Mouse (Mus musculus) testis, adult 2 months (tissue): ENCODE data around the gene Xk.
"Not testable (repeated sequence)": the region's sequence is repeated elsewhere in the genome, so short reads cannot be mapped to it uniquely, and the experiment has no call there.

Source experiments
- CTCF ChIP-seq: fragments of 200-500 bp; IDR thresholded peaks from 2 replicates; pipeline ENCODE4 v1.5.1; 2012; ENCODE audit warnings: low read depth, mild to moderate bottlenecking, inconsistent platforms, low read length, moderate library complexity; ENCODE audit not compliant: control insufficient read depth, insufficient read depth, insufficient replicate concordance
- POLR2A ChIP-seq: fragments of 200-500 bp; IDR thresholded peaks from 2 replicates; pipeline ENCODE4 v1.6.1; 2012; ENCODE audit warnings: low read depth, mild to moderate bottlenecking, inconsistent platforms, low read length, moderate library complexity; ENCODE audit not compliant: control insufficient read depth

- not testable (repeated sequence) for TF ChIP-seq CTCF, POLR2A
Measured at GRCm38 (mm10) chrX:9334996-9335395, 62.4 kb downstream of the Xk start.
